Mouse (Mus musculus) heart, adult 2 months (tissue): ENCODE measurements around the gene Hoxd11.

Experiments used
- CTCF ChIP-seq: fragments of 200-600 bp; IDR thresholded peaks from 2 replicates; pipeline ENCODE4 v1.8.1; 2022; ENCODE audit warnings: antibody characterized with exemption, mild to moderate bottlenecking, moderate library complexity
- EP300 ChIP-seq: fragments of 200-500 bp; IDR thresholded peaks from 2 replicates; pipeline ENCODE4 v1.6.1; 2011; ENCODE audit warnings: low read depth, low read length, control low read depth; ENCODE audit not compliant: insufficient read depth
- POLR2A ChIP-seq: fragments of 200-500 bp; IDR thresholded peaks from 2 replicates; pipeline ENCODE4 v1.6.1; 2011; ENCODE audit warnings: mild to moderate bottlenecking, low read depth, low read length, control low read depth; ENCODE audit not compliant: insufficient read depth

DNA sequence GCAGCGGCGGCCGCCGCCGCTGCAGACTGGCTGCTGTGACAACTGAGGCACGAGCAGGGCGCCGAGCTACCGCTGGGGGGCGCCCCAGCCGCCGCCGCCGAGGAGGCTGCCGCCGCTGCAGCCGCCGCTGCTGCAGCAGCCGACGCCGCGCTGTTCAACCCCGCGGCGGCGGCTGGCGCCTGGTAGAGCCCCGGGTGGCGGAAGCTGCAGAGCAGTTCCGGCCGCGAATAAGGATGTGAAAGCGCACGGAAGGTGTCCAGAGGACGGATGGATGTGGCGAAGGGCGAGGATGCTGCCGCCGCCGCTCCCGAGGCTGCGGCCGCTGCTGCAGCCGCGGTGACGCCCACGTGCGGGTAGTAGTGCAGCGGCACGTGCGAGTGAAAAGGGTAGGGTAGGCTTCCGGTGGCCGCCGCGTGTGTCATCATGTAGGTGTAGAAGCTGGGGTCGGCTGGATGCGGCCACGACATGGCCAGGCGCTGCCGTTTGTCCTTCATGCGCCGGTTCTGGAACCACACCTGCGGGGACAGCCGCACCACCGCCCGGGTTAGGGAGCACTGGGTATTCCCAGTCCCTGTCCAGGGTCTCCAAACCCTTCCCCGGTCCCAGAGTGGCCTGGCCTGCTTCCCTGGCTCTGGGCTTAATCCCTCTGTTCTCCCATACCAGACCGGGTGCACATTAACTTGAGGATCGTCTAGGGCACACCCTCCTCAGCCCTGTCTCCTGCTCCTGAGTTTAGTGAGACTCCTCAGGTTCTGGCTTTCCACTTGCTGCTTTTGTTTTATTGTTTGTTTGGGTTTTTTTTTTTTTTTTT lies 23.3 kb upstream of the Hoxd11 start:
- TF ChIP-seq POLR2A (no peak), CTCF (no peak), EP300 (no peak)
